Mouse (Mus musculus) heart, adult 2 months (tissue): ENCODE measurements around the gene D10Jhu81e. TPM values are rescaled to one million over a fixed set of nuclear protein-coding genes. Genes with fewer than 3 reads are reported as not detected.
A peak's percentile ranks its signal among the peaks of the same experiment; 100 is the strongest.
"Not testable (repeated sequence)": the region's sequence is repeated elsewhere in the genome, so short reads cannot be mapped to it uniquely, and the experiment has no call there.

ENCODE experiments used
- DNase-seq, 2 experiments: peaks; one replicate each; pipeline ENCODE4 v3.0.0; 2021
- H3K27ac ChIP-seq: fragments of 200-600 bp; 2 replicates; pipeline ENCODE4 v1.8.1; 2022
- H3K27me3 ChIP-seq: fragments of 200-500 bp; 2 replicates; pipeline ENCODE4 v1.6.1; 2012; ENCODE audit warnings: mild to moderate bottlenecking, low read length, inconsistent platforms, mixed read lengths; ENCODE audit not compliant: control insufficient read depth, insufficient read depth
- H3K36me3 ChIP-seq: fragments of 200-500 bp; 2 replicates; pipeline ENCODE4 v1.6.1; 2012; ENCODE audit warnings: low read length, inconsistent platforms; ENCODE audit not compliant: control insufficient read depth, insufficient read depth
- H3K4me1 ChIP-seq: fragments of 200-500 bp; 2 replicates; pipeline ENCODE4 v1.6.1; 2011; ENCODE audit warnings: low read length; ENCODE audit not compliant: control insufficient read depth, insufficient read depth
- H3K4me3 ChIP-seq: fragments of 200-600 bp; 2 replicates; pipeline ENCODE4 v1.8.1; 2022
- H3K79me2 ChIP-seq: fragments of 200-500 bp; replicated peaks from 2 replicates; pipeline ENCODE4 v1.6.1; 2012; ENCODE audit warnings: mild to moderate bottlenecking, inconsistent platforms, low read length, moderate library complexity, mixed read lengths; ENCODE audit not compliant: control insufficient read depth, insufficient read depth
- H3K9ac ChIP-seq: fragments of 200-500 bp; 2 replicates; pipeline ENCODE4 v1.6.1; 2012; ENCODE audit warnings: low read depth, mild to moderate bottlenecking, control low read depth, inconsistent platforms, low read length, mixed read lengths
- CTCF ChIP-seq: fragments of 200-600 bp; IDR thresholded peaks from 2 replicates; pipeline ENCODE4 v1.8.1; 2022; ENCODE audit warnings: antibody characterized with exemption, mild to moderate bottlenecking, moderate library complexity
- EP300 ChIP-seq: fragments of 200-500 bp; IDR thresholded peaks from 2 replicates; pipeline ENCODE4 v1.6.1; 2011; ENCODE audit warnings: low read depth, low read length, control low read depth; ENCODE audit not compliant: insufficient read depth
- POLR2A ChIP-seq: fragments of 200-500 bp; IDR thresholded peaks from 2 replicates; pipeline ENCODE4 v1.6.1; 2011; ENCODE audit warnings: mild to moderate bottlenecking, low read depth, low read length, control low read depth; ENCODE audit not compliant: insufficient read depth
- WGBS: fragments of 180-500 bp; shearing (Covaris S2); methylation state at CpG from one replicate; pipeline ENCODE4 v1.1.7; 2018; 5-methylcytosine and 5-hydroxymethylcytosine counted together
- intact Hi-C: fragments of 180-260 bp; cut with DNase I; formaldehyde crosslinking; loops from one replicate; pipeline ENCODE4 v1.15.1; 2025
- polyA plus RNA-seq: library from polyadenylated mRNA; depleted of rRNA; stranded (reverse); fragments of >200 nt; gene quantifications from 2 replicates; pipeline ENCODE4 v1.2.3, GENCODE M21; 2012
- total RNA-seq, 2 experiments: library from RNA; stranded (reverse); gene quantifications; 2 replicates each; pipeline ENCODE4 v1.2.3; 2021

D10Jhu81e gene
- total and polyA plus RNA-seq, 3 experiments, result 410 to 639 (median 552) TPM

GRCm38 (mm10) chr10:78192933-78193332 lies 23.4 kb upstream of the D10Jhu81e start:
- no peaks in the 10 kb centered on the region for H3K36me3 ChIP-seq
- no peak for DNase-seq
- no peaks in the 10 kb centered on the region for H3K27me3 ChIP-seq
- H3K79me2 ChIP-seq, result no peaks in the 10 kb centered on the region
- H3K4me1 ChIP-seq, result no peaks in the 10 kb centered on the region
- no peak for TF ChIP-seq CTCF
- TF ChIP-seq POLR2A, result no peak
- TF ChIP-seq EP300, result no peak
- H3K27ac ChIP-seq, result no peak overlapping the region
- H3K4me3 ChIP-seq, result no peak overlapping the region
- no peak overlapping the region for H3K9ac ChIP-seq
- WGBS, result 82% methylated on average over 5 of the region's 5 CpGs
- intact Hi-C loops, result no loop called here

GRCm38 (mm10) chr10:78186076-78186475 lies 16.5 kb upstream of the D10Jhu81e start:
- not testable (repeated sequence) for H3K36me3 ChIP-seq
- intact Hi-C loops, result loop anchor here (5.0 to 10.0 kb wide), 2 partner anchors 209 to 226 kb away; partner anchors contain the start of gene Rrp1

GRCm38 (mm10) chr10:78185381-78185725 lies 15.8 kb upstream of the D10Jhu81e start:
- intact Hi-C loops, result loop anchor here (5.0 to 10.0 kb wide), 2 partner anchors 209 to 227 kb away; partner anchors contain the start of gene Rrp1
- DNase-seq, result no peak
- H3K27me3 ChIP-seq, result no peaks in the 10 kb centered on the region
- peaks cover 7% of the 10 kb centered on the region for H3K4me1 ChIP-seq
- H3K79me2 ChIP-seq, result no peaks in the 10 kb centered on the region
- H3K36me3 ChIP-seq, result no peaks in the 10 kb centered on the region
- WGBS, result 9% methylated on average over 9 of the region's 9 CpGs
- H3K27ac ChIP-seq, result peak overlapping the region; percentile 83
- H3K9ac ChIP-seq, result peak overlapping the region; percentile 27; the same call in 1 of the 2 replicates
- TF ChIP-seq EP300 (no peak), POLR2A (no peak), CTCF (no peak)
- peak overlapping the region; percentile 75 for H3K4me3 ChIP-seq

More at GRCm38 (mm10) chr10:78186076-78186475, 16.5 kb upstream of the D10Jhu81e start:
- DNase-seq, H3K27me3 ChIP-seq, H3K27ac ChIP-seq, H3K4me3 ChIP-seq, H3K79me2 ChIP-seq, H3K9ac ChIP-seq, H3K4me1 ChIP-seq: not testable (repeated sequence)
- 95% methylated on average over 4 of the region's 4 CpGs for WGBS

GRCm38 (mm10) chr10:78184531-78185380 lies 15.2 kb upstream of the D10Jhu81e start, which contains the start of gene Pwp2:
Gene Pwp2 (minus strand): TSS chr10:78185149.
- H3K4me3 ChIP-seq, result peak within 1 kb of the TSS; percentile 75
- peak; percentile 92 for DNase-seq
- H3K27me3 ChIP-seq, result no peaks in the 10 kb centered on the region
- peaks cover 7% of the 10 kb centered on the region for H3K4me1 ChIP-seq
- no peaks in the 10 kb centered on the region for H3K79me2 ChIP-seq
- H3K36me3 ChIP-seq, result no peaks in the 10 kb centered on the region
- 2% methylated on average over 47 of the region's 47 CpGs for WGBS
- intact Hi-C loops, result loop anchor here (5.0 to 10.0 kb wide), 3 partner anchors 58 to 228 kb away; partner anchors contain the start of genes Rrp1 and Trappc10
- peak; percentile 43 for TF ChIP-seq CTCF
- peak; percentile 72; the same call in 1 of the 2 replicates for TF ChIP-seq EP300
- peak; percentile 98 for TF ChIP-seq POLR2A
- H3K27ac ChIP-seq, result peak within 1 kb of the TSS; percentile 83
- H3K9ac ChIP-seq, result peak within 1 kb of the TSS; percentile 57

- H3K36me3 ChIP-seq, result no peaks in the 10 kb centered on the region
- H3K79me2 ChIP-seq, result no peaks in the 10 kb centered on the region
- WGBS, result 64% methylated on average over 3 of the region's 3 CpGs
- no peak overlapping the region for H3K9ac ChIP-seq
- H3K27ac ChIP-seq, result no peak overlapping the region
- no peaks in the 10 kb centered on the region for H3K27me3 ChIP-seq
- H3K4me1 ChIP-seq, result peaks cover 7% of the 10 kb centered on the region
- no peak for DNase-seq
- TF ChIP-seq CTCF, result no peak
- TF ChIP-seq EP300, result no peak
- TF ChIP-seq POLR2A, result no peak
- no peak overlapping the region for H3K4me3 ChIP-seq
- intact Hi-C loops, result loop anchor here (5.0 to 10.0 kb wide), 2 partner anchors 59 to 211 kb away; partner anchors contain the start of gene Trappc10
Measured at GRCm38 (mm10) chr10:78183577-78183976, 14.0 kb upstream of the D10Jhu81e start.

- WGBS, result 94% methylated on average over 17 of the region's 17 CpGs
- H3K27ac ChIP-seq, result no peak overlapping the region
- H3K36me3 ChIP-seq, result no peaks in the 10 kb centered on the region
- TF ChIP-seq EP300, result no peak
- no peaks in the 10 kb centered on the region for H3K27me3 ChIP-seq
- DNase-seq, result no peak
- intact Hi-C loops, result loop anchor here (5.0 to 10.0 kb wide), 2 partner anchors 60 to 212 kb away; partner anchors contain the start of gene Trappc10
- H3K9ac ChIP-seq, result no peak overlapping the region
- H3K4me3 ChIP-seq, result no peak overlapping the region
- peaks cover 7% of the 10 kb centered on the region for H3K4me1 ChIP-seq
- no peaks in the 10 kb centered on the region for H3K79me2 ChIP-seq
Measured at GRCm38 (mm10) chr10:78182321-78182720, 12.7 kb upstream of the D10Jhu81e start.
